Mouse (Mus musculus) erythroid progenitor cell, adult 5-6 weeks (primary cell): ENCODE results near the gene Pigu. TPM values are rescaled to one million over a fixed set of nuclear protein-coding genes. Genes with fewer than 3 reads are reported as not detected.

ENCODE experiments used
- ATAC-seq: replicated peaks from 2 replicates; pipeline ENCODE4 v1.8.0; 2016; ENCODE audit warnings: moderate number of reproducible peaks, mild to moderate bottlenecking, moderate TSS enrichment, inconsistent platforms; ENCODE audit not compliant: poor library complexity, low FRiP score, severe bottlenecking
- total RNA-seq, 2 experiments: library from RNA; stranded (forward) in 1 of 2; stranded (reverse) in 1 of 2; fragments of 150-400 nt in 1 of 2; fragments of 186-747, 209-891 nt in 1 of 2; gene quantifications; 2 replicates each; pipeline versions ENCODE4 v1.2.3 to v1.2.4; 2015 to 2017; ENCODE audit warnings: low replicate concordance in 2 of 2

Pigu gene
- total RNA-seq (2015; ENCODE audit: low replicate concordance) (5.9 and 22.3 TPM in 2 replicates), total RNA-seq (2017; ENCODE audit: low replicate concordance) (15.1 and 15.7 TPM in 2 replicates)

GRCm38 (mm10) chr2:155356971-155357591 lies at the start of gene Pigu:
TSS of gene Pigu (minus strand) at chr2:155357430.
- peak; percentile 100 for ATAC-seq

- ATAC-seq, result no peak
Measured at GRCm38 (mm10) chr2:155404635-155405034, 47.4 kb upstream of the Pigu start.

GRCm38 (mm10) chr2:155401926-155402325 lies 44.7 kb upstream of the Pigu start:
- no peak for ATAC-seq

GRCm38 (mm10) chr2:155400276-155400675 lies 43.0 kb upstream of the Pigu start:
- ATAC-seq, result no peak

GRCm38 (mm10) chr2:155394586-155394985 lies 37.4 kb upstream of the Pigu start:
- no peak for ATAC-seq

- no peak for ATAC-seq
Measured at GRCm38 (mm10) chr2:155388573-155388972, 31.3 kb upstream of the Pigu start.

GRCm38 (mm10) chr2:155387052-155387451 lies 29.8 kb upstream of the Pigu start:
- no peak for ATAC-seq

- no peak for ATAC-seq
Measured at GRCm38 (mm10) chr2:155386534-155386899, 29.3 kb upstream of the Pigu start.

- ATAC-seq, result no peak
Measured at GRCm38 (mm10) chr2:155385731-155386533, 28.7 kb upstream of the Pigu start.

- ATAC-seq, result peak; percentile 36
Measured at GRCm38 (mm10) chr2:155385090-155385489, 27.9 kb upstream of the Pigu start.

GRCm38 (mm10) chr2:155382791-155383438 lies 25.7 kb upstream of the Pigu start:
- ATAC-seq, result no peak

GRCm38 (mm10) chr2:155382332-155382700 lies 25.1 kb upstream of the Pigu start:
- ATAC-seq, result peak; percentile 4; the same call in 1 of the 2 replicates

GRCm38 (mm10) chr2:155381643-155382331 lies 24.6 kb upstream of the Pigu start:
- ATAC-seq, result peak; percentile 91

- ATAC-seq, result no peak
Measured at GRCm38 (mm10) chr2:155381060-155381437, 23.8 kb upstream of the Pigu start.

GRCm38 (mm10) chr2:155380261-155381059 lies 23.2 kb upstream of the Pigu start, which contains the start of gene Trp53inp2:
TSS of gene Trp53inp2 (plus strand) at chr2:155381059.
- no peak for ATAC-seq

GRCm38 (mm10) chr2:155376191-155376590 lies 19.0 kb upstream of the Pigu start:
- no peak for ATAC-seq

- ATAC-seq, result no peak
Measured at GRCm38 (mm10) chr2:155374521-155374920, 17.3 kb upstream of the Pigu start.

GRCm38 (mm10) chr2:155373886-155374285 lies 16.7 kb upstream of the Pigu start:
- ATAC-seq, result no peak

- ATAC-seq, result no peak
Measured at GRCm38 (mm10) chr2:155373302-155373701, 16.1 kb upstream of the Pigu start.
